Mouse (Mus musculus): Measurements from ENCODE around the gene Cdkn1c. TPM values are rescaled to one million over a fixed set of nuclear protein-coding genes. Genes with fewer than 3 reads are reported as not detected.
A peak's percentile ranks its signal among the peaks of the same experiment; 100 is the strongest.

Cdkn1c gene
- total and polyA plus RNA-seq, 3 experiments, result not detected

- TF ChIP-seq E2F4 (IDR thresholded peaks at IDR 0.05; ENCODE audit: insufficient replicate concordance, low read depth, low read length) (no peak), UBTF (IDR thresholded peaks at IDR 0.05; ENCODE audit: low read depth, low read length) (no peak), HCFC1 (IDR thresholded peaks at IDR 0.05; ENCODE audit: low read depth, low read length) (no peak), JUN (IDR thresholded peaks at IDR 0.05; ENCODE audit: insufficient read depth, low read depth, low read length) (no peak), SMC3 (IDR thresholded peaks at IDR 0.05; ENCODE audit: low read depth, low read length) (peak; percentile 52), ZNF384 (IDR thresholded peaks at IDR 0.05; ENCODE audit: low read depth, low read length) (no peak), MAZ (IDR thresholded peaks at IDR 0.05; ENCODE audit: low read depth, low read length) (no peak), ZC3H11A (IDR thresholded peaks at IDR 0.05; ENCODE audit: low read depth, low read length) (no peak), SIN3A (IDR thresholded peaks at IDR 0.05; ENCODE audit: low read length) (no peak), PAX5 (IDR thresholded peaks at IDR 0.05; ENCODE audit: low read length) (no peak), RAD21 (IDR thresholded peaks at IDR 0.05; ENCODE audit: low read depth, low read length) (peak; percentile 68), CHD1 (IDR thresholded peaks at IDR 0.05; ENCODE audit: low read depth, low read length) (no peak), MEF2A (IDR thresholded peaks at IDR 0.05; ENCODE audit: borderline replicate concordance, low read depth, low read length) (no peak), ZMIZ1 (IDR thresholded peaks at IDR 0.05; ENCODE audit: low read depth, low read length) (no peak), BHLHE40 (IDR thresholded peaks at IDR 0.05; ENCODE audit: low read depth, low read length) (no peak)
Observed at GRCm38 (mm10) chr7:143505823-143506222, 45.0 kb upstream of the Cdkn1c start (continued).

GRCm38 (mm10) chr7:143505411-143505810 lies 44.6 kb upstream of the Cdkn1c start:
- no peak overlapping the region for H3K4me2 ChIP-seq (ENCODE audit: insufficient read depth, low read depth, poor library complexity, severe bottlenecking)
- no peak for TF ChIP-seq SIN3A (IDR thresholded peaks at IDR 0.05; ENCODE audit: low read length)
- no peak for TF ChIP-seq POLR2AphosphoS2 (IDR thresholded peaks at IDR 0.05; ENCODE audit: low read depth, low read length)
- TF ChIP-seq CHD1 (IDR thresholded peaks at IDR 0.05; ENCODE audit: low read depth, low read length), result no peak
- no peak for TF ChIP-seq NRF1 (IDR thresholded peaks at IDR 0.05; ENCODE audit: low read depth, low read length)
- no peak for TF ChIP-seq CHD2 (IDR thresholded peaks at IDR 0.05; ENCODE audit: low read length)
- no peak for TF ChIP-seq ELF1 (IDR thresholded peaks at IDR 0.05; ENCODE audit: low read depth, low read length)
- TF ChIP-seq TBP (conservative IDR thresholded peaks at IDR 0.05; ENCODE audit: low read depth, low read length), result no peak
- dilution Hi-C loops (cut with MboI; ENCODE audit: extremely low pct_ligation_motif_present, extremely low pct_unique_long_range_greater_than_20kb, low sequenced_read_pairs) (no loop called here), in situ Hi-C loops (cut with MboI; ENCODE audit: low pct_ligation_motif_present, low pct_unique_long_range_greater_than_20kb, low sequenced_read_pairs) (no loop called here)
- H3K9me3 ChIP-seq (replicated peaks; ENCODE audit: low read length), result peaks cover 11% of the 10 kb centered on the region
- H3K79me2 ChIP-seq (replicated peaks; ENCODE audit: control insufficient read depth, extremely low read depth, insufficient read depth, poor library complexity, severe bottlenecking), result no peaks in the 10 kb centered on the region
- H3K27ac ChIP-seq (ENCODE audit: insufficient read depth, low read depth), result no peak overlapping the region
- no peaks in the 10 kb centered on the region for H3K36me3 ChIP-seq (replicated peaks in 1 of 2; ENCODE audit: control insufficient read depth in 1 of 2, insufficient read depth in 1 of 2, low read length in 1 of 2)
- H3K4me1 ChIP-seq (ENCODE audit: control insufficient read depth in 1 of 2, insufficient read depth in 2 of 2), result no peaks in the 10 kb centered on the region
- H3K4me3 ChIP-seq (replicated peaks in 1 of 3; ENCODE audit: low read depth in 2 of 3, low read length in 2 of 3, poor library complexity in 1 of 3), result no peak overlapping the region
- H3K9ac ChIP-seq (ENCODE audit: insufficient read depth, low read depth), result no peak overlapping the region
- H3K27me3 ChIP-seq (replicated peaks), result peaks cover 31% of the 10 kb centered on the region
- DNase-seq (ENCODE audit: extremely low read depth), result no peak

Measured in CH12.LX (cell line).